Mouse (Mus musculus): ENCODE data around the gene Gm3045. TPM values are rescaled to one million over a fixed set of nuclear protein-coding genes. Genes with fewer than 3 reads are reported as not detected.

Gene Gm3045
- total RNA-seq, 2 experiments from 2014 or later = not detected

GRCm38 (mm10) chr13:56435615-56436287 lies 9.4 kb downstream of the Gm3045 start:
- DNase-seq = no peak
- intact Hi-C loops (cut with DNase I) = no loop called here

- intact Hi-C loops (cut with DNase I) = no loop called here
- DNase-seq = peak; percentile 22 to 48
These were observed 12.0 kb downstream of the Gm3045 start, which contains the start of gene Slc25a48 for GRCm38 (mm10) chr13:56438211-56439075. TSS of gene Slc25a48 (plus strand) at chr13:56438355.

GRCm38 (mm10) chr13:56443411-56443810 lies 17.0 kb downstream of the Gm3045 start:
- intact Hi-C loops (cut with DNase I) = no loop called here
- no peak for DNase-seq

GRCm38 (mm10) chr13:56444112-56444511 lies 17.7 kb downstream of the Gm3045 start:
- no peak for DNase-seq
- intact Hi-C loops (cut with DNase I) = no loop called here

GRCm38 (mm10) chr13:56444996-56445395 lies 18.6 kb downstream of the Gm3045 start:
- DNase-seq = no peak
- intact Hi-C loops (cut with DNase I) = no loop called here

- no peak for DNase-seq
- intact Hi-C loops (cut with DNase I) = no loop called here
These were observed 23.0 kb downstream of the Gm3045 start for GRCm38 (mm10) chr13:56449239-56450030.

- intact Hi-C loops (cut with DNase I) = no loop called here
- no peak for DNase-seq
These were observed 23.6 kb downstream of the Gm3045 start for GRCm38 (mm10) chr13:56450035-56450434.

GRCm38 (mm10) chr13:56458001-56458400 lies 31.6 kb downstream of the Gm3045 start:
- no peak for DNase-seq
- intact Hi-C loops (cut with DNase I) = no loop called here

- no peak for DNase-seq
- intact Hi-C loops (cut with DNase I) = no loop called here
These were observed 35.1 kb downstream of the Gm3045 start for GRCm38 (mm10) chr13:56461460-56461859.

- DNase-seq = no peak
- intact Hi-C loops (cut with DNase I) = no loop called here
These were observed 36.4 kb downstream of the Gm3045 start for GRCm38 (mm10) chr13:56462791-56463190.

GRCm38 (mm10) chr13:56463261-56463660 lies 36.9 kb downstream of the Gm3045 start:
- intact Hi-C loops (cut with DNase I) = no loop called here
- no peak for DNase-seq

- intact Hi-C loops (cut with DNase I) = no loop called here
- no peak for DNase-seq
These were observed 37.4 kb downstream of the Gm3045 start for GRCm38 (mm10) chr13:56463750-56464149.

GRCm38 (mm10) chr13:56467786-56468185 lies 41.4 kb downstream of the Gm3045 start:
- DNase-seq = no peak
- intact Hi-C loops (cut with DNase I) = no loop called here

GRCm38 (mm10) chr13:56468536-56468935 lies 42.1 kb downstream of the Gm3045 start:
- no peak for DNase-seq
- intact Hi-C loops (cut with DNase I) = no loop called here

GRCm38 (mm10) chr13:56471211-56471610 lies 44.8 kb downstream of the Gm3045 start:
- intact Hi-C loops (cut with DNase I) = no loop called here
- no peak for DNase-seq

- intact Hi-C loops (cut with DNase I) = no loop called here
- DNase-seq = no peak
These were observed 45.6 kb downstream of the Gm3045 start for GRCm38 (mm10) chr13:56471951-56472350.

- no peak for DNase-seq
- intact Hi-C loops (cut with DNase I) = no loop called here
These were observed 46.3 kb downstream of the Gm3045 start for GRCm38 (mm10) chr13:56472661-56473060.

GRCm38 (mm10) chr13:56475363-56475762 lies 49.0 kb downstream of the Gm3045 start:
- intact Hi-C loops (cut with DNase I) = loop anchor here (1.0 to 5.0 kb wide), 6 partner anchors 82 to 785 kb away; no protein-coding TSS in a partner anchor
- DNase-seq = peak; percentile 35 to 46

GRCm38 (mm10) chr13:56476790-56477189 lies 50.4 kb downstream of the Gm3045 start:
- DNase-seq = no peak
- intact Hi-C loops (cut with DNase I) = loop anchor here (5.0 kb wide), 3 partner anchors 81 to 261 kb away; no protein-coding TSS in a partner anchor

- no peak for DNase-seq
- intact Hi-C loops (cut with DNase I) = loop anchor here (5.0 kb wide), 3 partner anchors 80 to 260 kb away; no protein-coding TSS in a partner anchor
These were observed 50.9 kb downstream of the Gm3045 start for GRCm38 (mm10) chr13:56477271-56477670.

- no peak for DNase-seq
- intact Hi-C loops (cut with DNase I) = loop anchor here (5.0 kb wide), 3 partner anchors 79 to 259 kb away; no protein-coding TSS in a partner anchor
These were observed 51.6 kb downstream of the Gm3045 start for GRCm38 (mm10) chr13:56478027-56478426.

Measured in heart, postnatal 36 days (tissue).